Mouse (Mus musculus) hindbrain, embryonic 14.5 days (tissue): ENCODE data around the gene Gramd1a. TPM values are rescaled to one million over a fixed set of nuclear protein-coding genes. Genes with fewer than 3 reads are reported as not detected.

Experiments used
- ATAC-seq: fragments of 200-750 bp; cut with Nextera tagmentation; 2 replicates; pipeline ENCODE4 v1.8.0; 2017; ENCODE audit warnings: moderate number of reproducible peaks, mild to moderate bottlenecking, moderate TSS enrichment, moderate library complexity; ENCODE audit not compliant: low FRiP score
- DNase-seq: peaks from one replicate; pipeline ENCODE4 v3.0.0-alpha.2; 2015; ENCODE audit warnings: low spot score
- H3K27ac ChIP-seq: fragments of 300-500 bp; sonication (generic); 2 replicates; pipeline ENCODE4 v1.5.1; 2014; ENCODE audit warnings: mild to moderate bottlenecking, moderate library complexity
- H3K27me3 ChIP-seq: fragments of 300-500 bp; sonication (generic); 2 replicates; pipeline ENCODE4 v1.6.1; 2014; ENCODE audit warnings: mild to moderate bottlenecking, low read length, mixed read lengths; ENCODE audit not compliant: control insufficient read depth, insufficient read depth
- H3K36me3 ChIP-seq: fragments of 300-500 bp; sonication (generic); replicated peaks from 2 replicates; pipeline ENCODE4 v1.6.1; 2014; ENCODE audit not compliant: control insufficient read depth, insufficient read depth
- H3K4me1 ChIP-seq: fragments of 300-500 bp; sonication (generic); replicated peaks from 2 replicates; pipeline ENCODE4 v1.6.1; 2014; ENCODE audit warnings: antibody characterized with exemption, low read length, mixed read lengths; ENCODE audit not compliant: control insufficient read depth, insufficient read depth
- H3K4me2 ChIP-seq: fragments of 300-500 bp; sonication (generic); replicated peaks from 2 replicates; pipeline ENCODE4 v1.6.1; 2014; ENCODE audit warnings: mild to moderate bottlenecking, moderate library complexity
- H3K4me3 ChIP-seq: fragments of 300-500 bp; sonication (generic); replicated peaks from 2 replicates; pipeline ENCODE4 v1.5.1; 2014; ENCODE audit warnings: mild to moderate bottlenecking, low read length
- H3K9ac ChIP-seq: fragments of 300-500 bp; sonication (generic); 2 replicates; pipeline ENCODE4 v1.6.1; 2014
- H3K9me3 ChIP-seq: fragments of 300-500 bp; sonication (generic); 2 replicates; pipeline ENCODE4 v1.6.1; 2016; ENCODE audit warnings: low read length; ENCODE audit not compliant: control insufficient read depth
- WGBS: fragments of 180-500 bp; shearing (Covaris S2); extraction: QIAGEN DNeasy Blood & Tissue Kit; methylation state at CpG from one replicate; pipeline ENCODE4 v1.1.7; 2014; 5-methylcytosine and 5-hydroxymethylcytosine counted together
- polyA plus RNA-seq: library from polyadenylated mRNA; unstranded; fragments of >200 nt; fragmentation: Nextera tagmentation; extraction: Ambion mirVana; gene quantifications from 2 replicates; pipeline ENCODE4 v1.2.1, GENCODE M21; 2014

Gramd1a gene
- polyA plus RNA-seq, 1 experiment from 2014 or later = 191 TPM

- no peaks in the 10 kb centered on the region for H3K27me3 ChIP-seq
Measured at GRCm38 (mm10) chr7:31144886-31145285, 10.8 kb downstream of the Gramd1a start.

GRCm38 (mm10) chr7:31140941-31141340 is 14.8 kb downstream of the Gramd1a start:
- WGBS = 95% methylated on average over 10 of the region's 10 CpGs
- no peak overlapping the region for H3K9ac ChIP-seq

More at GRCm38 (mm10) chr7:31144886-31145285, 10.8 kb downstream of the Gramd1a start:
- Histone ChIP-seq H3K36me3 (peaks cover 40% of the 10 kb centered on the region), H3K9me3 (no peaks in the 10 kb centered on the region), H3K4me1 (peaks cover 25% of the 10 kb centered on the region), H3K4me2 (no peak overlapping the region), H3K27ac (no peak overlapping the region), H3K4me3 (no peak overlapping the region), H3K9ac (no peak overlapping the region)
- 96% methylated on average over 16 of the region's 16 CpGs for WGBS
- ATAC-seq (no peak), DNase-seq (no peak)

GRCm38 (mm10) chr7:31140302-31140701 is 15.4 kb downstream of the Gramd1a start:
- H3K4me3 ChIP-seq = no peak overlapping the region
- ATAC-seq = no peak
- no peak overlapping the region for H3K4me2 ChIP-seq
- H3K27ac ChIP-seq = no peak overlapping the region
- DNase-seq = no peak
- H3K27me3 ChIP-seq = no peaks in the 10 kb centered on the region
- peaks cover 86% of the 10 kb centered on the region for H3K36me3 ChIP-seq
- no peaks in the 10 kb centered on the region for H3K4me1 ChIP-seq
- no peak overlapping the region for H3K9ac ChIP-seq
- 91% methylated on average over 4 of the region's 4 CpGs for WGBS
- no peaks in the 10 kb centered on the region for H3K9me3 ChIP-seq

More at GRCm38 (mm10) chr7:31140941-31141340, 14.8 kb downstream of the Gramd1a start:
- H3K4me3 ChIP-seq = no peak overlapping the region
- H3K4me2 ChIP-seq = no peak overlapping the region
- H3K9me3 ChIP-seq = no peaks in the 10 kb centered on the region
- ATAC-seq (no peak), DNase-seq (no peak)
- no peak overlapping the region for H3K27ac ChIP-seq
- H3K36me3 ChIP-seq = peaks cover 80% of the 10 kb centered on the region
- H3K27me3 ChIP-seq = no peaks in the 10 kb centered on the region
- no peaks in the 10 kb centered on the region for H3K4me1 ChIP-seq

- H3K9ac ChIP-seq = no peak overlapping the region
- no peak overlapping the region for H3K4me3 ChIP-seq
- H3K9me3 ChIP-seq = no peaks in the 10 kb centered on the region
- ATAC-seq (peak; percentile 28; the same call in 1 of the 2 replicates), DNase-seq (peak; percentile 65)
- no peaks in the 10 kb centered on the region for H3K4me1 ChIP-seq
- no peak overlapping the region for H3K4me2 ChIP-seq
- no peaks in the 10 kb centered on the region for H3K27me3 ChIP-seq
- peaks cover 92% of the 10 kb centered on the region for H3K36me3 ChIP-seq
- 66% methylated on average over 5 of the region's 5 CpGs for WGBS
- no peak overlapping the region for H3K27ac ChIP-seq
Measured at GRCm38 (mm10) chr7:31139765-31140164, 15.9 kb downstream of the Gramd1a start.

GRCm38 (mm10) chr7:31135717-31136116 is 20.0 kb downstream of the Gramd1a start:
- no peak overlapping the region for H3K9ac ChIP-seq
- ATAC-seq (no peak), DNase-seq (no peak)
- no peaks in the 10 kb centered on the region for H3K4me1 ChIP-seq
- H3K27ac ChIP-seq = no peak overlapping the region
- no peak overlapping the region for H3K4me3 ChIP-seq
- H3K4me2 ChIP-seq = no peak overlapping the region
- H3K9me3 ChIP-seq = no peaks in the 10 kb centered on the region
- WGBS = 98% methylated on average over 10 of the region's 10 CpGs
- H3K27me3 ChIP-seq = no peaks in the 10 kb centered on the region
- H3K36me3 ChIP-seq = peaks cover 100% of the 10 kb centered on the region

GRCm38 (mm10) chr7:31131866-31132265 is 23.8 kb downstream of the Gramd1a start:
- H3K27ac ChIP-seq = no peak overlapping the region
- ATAC-seq = no peak
- DNase-seq = no peak
- H3K4me3 ChIP-seq = no peak overlapping the region
- no peak overlapping the region for H3K9ac ChIP-seq
- WGBS = 97% methylated on average over 4 of the region's 4 CpGs
- H3K4me2 ChIP-seq = no peak overlapping the region
- H3K36me3 ChIP-seq = peaks cover 89% of the 10 kb centered on the region
- H3K4me1 ChIP-seq = 0 out of 2 replicates have a peak, but pooled peaks cover 8% of the 10 kb centered on the region
- H3K9me3 ChIP-seq = no peaks in the 10 kb centered on the region
- no peaks in the 10 kb centered on the region for H3K27me3 ChIP-seq

- 0 out of 2 replicates have a peak, but pooled peaks cover 14% of the 10 kb centered on the region for H3K4me1 ChIP-seq
- H3K4me2 ChIP-seq = no peak overlapping the region
- H3K9ac ChIP-seq = no peak overlapping the region
- DNase-seq (peak; percentile 74), ATAC-seq (no peak)
- H3K36me3 ChIP-seq = peaks cover 79% of the 10 kb centered on the region
- no peak overlapping the region for H3K4me3 ChIP-seq
- 46% methylated on average over 4 of the region's 4 CpGs for WGBS
- H3K27ac ChIP-seq = no peak overlapping the region
- peaks cover 6% of the 10 kb centered on the region; the same call in 1 of the 2 replicates for H3K27me3 ChIP-seq
- H3K9me3 ChIP-seq = no peaks in the 10 kb centered on the region
Measured at GRCm38 (mm10) chr7:31130841-31131240, 24.9 kb downstream of the Gramd1a start.

GRCm38 (mm10) chr7:31130197-31130596 is 25.5 kb downstream of the Gramd1a start:
- Histone ChIP-seq H3K36me3 (peaks cover 73% of the 10 kb centered on the region), H3K4me3 (no peak overlapping the region), H3K9me3 (no peaks in the 10 kb centered on the region), H3K27me3 (peaks cover 13% of the 10 kb centered on the region), H3K27ac (no peak overlapping the region), H3K4me2 (no peak overlapping the region), H3K4me1 (0 out of 2 replicates have a peak, but pooled peaks cover 14% of the 10 kb centered on the region), H3K9ac (no peak overlapping the region)
- 90% methylated on average over 7 of the region's 7 CpGs for WGBS
- ATAC-seq (no peak), DNase-seq (no peak)

GRCm38 (mm10) chr7:31128157-31128705 is 27.5 kb downstream of the Gramd1a start:
- Histone ChIP-seq H3K9me3 (no peaks in the 10 kb centered on the region), H3K4me1 (0 out of 2 replicates have a peak, but pooled peaks cover 14% of the 10 kb centered on the region), H3K36me3 (peaks cover 53% of the 10 kb centered on the region), H3K27me3 (peaks cover 20% of the 10 kb centered on the region), H3K4me3 (no peak overlapping the region), H3K27ac (no peak overlapping the region), H3K4me2 (no peak overlapping the region), H3K9ac (no peak overlapping the region)
- ATAC-seq (no peak), DNase-seq (no peak)
- WGBS = 68% methylated on average over 9 of the region's 9 CpGs
